Mouse (Mus musculus): ENCODE results near the gene Prim2. TPM values are rescaled to one million over a fixed set of nuclear protein-coding genes. Genes with fewer than 3 reads are reported as not detected.

The Prim2 gene
- polyA plus RNA-seq (2021), result 16.8 TPM

- ATAC-seq (peak; percentile 84), DNase-seq (ENCODE audit: low read depth, low spot score) (no peak)
- in situ Hi-C loops (cut with MboI; ENCODE audit: low pct_unique_long_range_greater_than_20kb), result loop anchor here (10.0 kb wide), 1 partner anchor 225 kb away; no protein-coding TSS in a partner anchor
- ChIA-PET CTCF (interaction anchor here (3.9 to 4.9 kb wide), 2 partner anchors 65 to 71 kb away, joined by 30 to 51 read pairs; no protein-coding TSS in a partner anchor), POLR2A (interaction anchor here (0.7 to 0.9 kb wide), 3 partner anchors 39 to 70 kb away, joined by 3 to 4 read pairs (median 4); no protein-coding TSS in a partner anchor)
- TF ChIP-seq CTCF (IDR thresholded peaks at IDR 0.05), result no peak
- no peaks in the 10 kb centered on the region for H3K27me3 ChIP-seq
These were observed at the start of gene Prim2 for GRCm38 (mm10) chr1:33669708-33670141. Gene Prim2, minus strand, starts transcription at chr1:33669795.

DNA sequence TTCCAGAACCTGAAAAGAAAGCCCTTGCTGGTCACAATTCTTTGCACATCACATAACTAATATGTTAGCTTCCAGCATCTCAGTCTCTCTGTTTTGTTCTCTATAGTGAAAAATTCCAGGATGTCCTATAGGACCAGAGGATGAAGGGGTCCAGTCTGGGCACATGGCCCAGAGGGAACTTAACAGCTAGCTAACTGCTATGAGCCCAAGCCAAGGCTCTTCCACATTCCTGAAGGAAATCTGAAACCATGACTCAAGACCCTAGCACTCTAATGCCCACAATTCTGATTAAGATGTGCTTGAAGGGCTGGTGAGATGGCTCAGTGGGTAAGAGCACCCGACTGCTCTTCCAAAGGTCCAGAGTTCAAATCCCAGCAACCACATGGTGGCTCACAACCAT lies 48.0 kb upstream of the Prim2 start:
- in situ Hi-C loops (cut with MboI; ENCODE audit: low pct_unique_long_range_greater_than_20kb), result no loop called here
- no peak for DNase-seq (ENCODE audit: low read depth, low spot score)
- ATAC-seq, result no peak
- no peak for TF ChIP-seq CTCF (IDR thresholded peaks at IDR 0.05)
- H3K27me3 ChIP-seq, result no peaks in the 10 kb centered on the region
- ChIA-PET CTCF (interaction anchor here (1.2 to 1.4 kb wide), 3 partner anchors 9 to 23 kb away, joined by 3 to 4 read pairs (median 3); no protein-coding TSS in a partner anchor), POLR2A (no interaction called here)

DNA sequence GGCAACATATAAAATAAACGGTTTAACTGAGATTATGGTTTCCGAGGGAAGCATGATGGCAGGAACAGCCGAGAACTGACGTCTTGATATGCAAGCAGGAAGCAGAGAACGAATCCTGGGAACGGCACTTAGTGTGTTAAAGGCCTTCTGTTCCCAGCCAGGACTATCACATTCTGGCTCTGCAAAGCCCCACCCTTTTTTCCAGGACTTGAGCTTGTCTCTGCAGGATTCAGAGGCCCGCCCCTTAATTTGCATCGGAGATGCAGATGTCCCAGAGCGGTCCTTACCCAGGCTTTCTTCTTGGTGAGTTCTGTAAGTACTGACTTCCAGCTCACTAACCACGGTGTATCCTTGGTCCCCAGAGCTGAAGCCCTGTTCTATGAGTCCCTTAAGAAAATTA lies 45.2 kb upstream of the Prim2 start:
- ATAC-seq (no peak), DNase-seq (ENCODE audit: low read depth, low spot score) (no peak)
- no peaks in the 10 kb centered on the region for H3K27me3 ChIP-seq
- no peak for TF ChIP-seq CTCF (IDR thresholded peaks at IDR 0.05)
- POLR2A ChIA-PET, result no interaction called here
- CTCF ChIA-PET, result no interaction called here
- in situ Hi-C loops (cut with MboI; ENCODE audit: low pct_unique_long_range_greater_than_20kb), result no loop called here

DNA sequence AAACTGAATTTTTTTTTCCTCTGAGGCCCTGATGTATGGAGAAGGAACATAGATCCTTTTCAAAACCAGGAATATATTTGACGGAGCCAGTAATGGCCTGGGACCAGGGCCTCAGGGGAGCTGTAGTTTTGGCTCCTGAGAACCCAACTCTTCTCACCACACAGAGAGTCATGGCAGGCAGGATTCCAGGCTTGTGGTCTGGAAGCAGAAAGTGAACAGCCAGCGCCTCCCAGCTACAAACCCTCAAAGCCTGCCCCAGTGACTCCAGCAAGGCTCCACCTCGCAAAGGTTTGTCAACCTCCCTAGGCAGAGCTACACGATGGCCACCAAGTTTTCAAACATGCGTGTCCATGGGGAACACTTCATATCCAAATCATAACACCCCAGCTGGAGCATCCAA lies 42.4 kb upstream of the Prim2 start:
- in situ Hi-C loops (cut with MboI; ENCODE audit: low pct_unique_long_range_greater_than_20kb), result no loop called here
- no peak for ATAC-seq
- no peak for TF ChIP-seq CTCF (IDR thresholded peaks at IDR 0.05)
- POLR2A ChIA-PET, result no interaction called here
- no peaks in the 10 kb centered on the region for H3K27me3 ChIP-seq
- no peak for DNase-seq (ENCODE audit: low read depth, low spot score)
- CTCF ChIA-PET, result interaction anchor here (0.7 kb wide), 1 partner anchor 14 kb away, joined by 3 read pairs; no protein-coding TSS in a partner anchor

GRCm38 (mm10) chr1:33709615-33710014 lies 40.0 kb upstream of the Prim2 start:
- ATAC-seq (no peak), DNase-seq (ENCODE audit: low read depth, low spot score) (no peak)
- no peaks in the 10 kb centered on the region for H3K27me3 ChIP-seq
- ChIA-PET POLR2A (no interaction called here), CTCF (interaction anchor here (1.4 kb wide), 1 partner anchor 30 kb away, joined by 3 read pairs; no protein-coding TSS in a partner anchor)
- in situ Hi-C loops (cut with MboI; ENCODE audit: low pct_unique_long_range_greater_than_20kb), result no loop called here
- no peak for TF ChIP-seq CTCF (IDR thresholded peaks at IDR 0.05)

DNA sequence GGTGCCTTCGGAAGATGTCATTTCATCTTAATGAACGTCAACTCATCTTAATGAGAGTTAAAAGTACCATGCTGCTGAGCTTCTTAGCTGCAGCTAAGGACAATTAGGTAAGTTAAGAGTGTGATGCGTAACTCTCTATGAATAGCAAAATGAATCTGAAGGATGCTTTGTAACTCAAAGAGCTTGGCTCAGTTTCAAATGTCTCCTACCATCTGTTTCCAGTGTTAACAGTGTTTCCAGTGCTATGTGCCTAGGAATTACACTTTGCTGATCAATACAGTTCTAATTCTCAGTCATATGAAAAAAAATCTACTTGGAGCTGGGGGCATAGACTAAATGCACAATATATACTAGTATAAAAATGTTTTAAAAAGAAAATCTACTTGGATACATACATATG lies 31.6 kb upstream of the Prim2 start:
- POLR2A ChIA-PET, result no interaction called here
- H3K27me3 ChIP-seq, result no peaks in the 10 kb centered on the region
- DNase-seq (ENCODE audit: low read depth, low spot score) (no peak), ATAC-seq (no peak)
- CTCF ChIA-PET, result interaction anchor here (0.9 to 1.2 kb wide), 3 partner anchors 10 to 41 kb away, joined by 3 read pairs; no protein-coding TSS in a partner anchor
- in situ Hi-C loops (cut with MboI; ENCODE audit: low pct_unique_long_range_greater_than_20kb), result no loop called here
- no peak for TF ChIP-seq CTCF (IDR thresholded peaks at IDR 0.05)

- H3K27me3 ChIP-seq, result no peaks in the 10 kb centered on the region
- no peak for TF ChIP-seq CTCF (IDR thresholded peaks at IDR 0.05)
- ATAC-seq (no peak), DNase-seq (ENCODE audit: low read depth, low spot score) (no peak)
- ChIA-PET CTCF (interaction anchor here (1.0 to 1.3 kb wide), 2 partner anchors 11 to 44 kb away, joined by 3 read pairs; no protein-coding TSS in a partner anchor), POLR2A (no interaction called here)
- in situ Hi-C loops (cut with MboI; ENCODE audit: low pct_unique_long_range_greater_than_20kb), result no loop called here
These were observed 26.4 kb upstream of the Prim2 start for GRCm38 (mm10) chr1:33696016-33696415.

DNA sequence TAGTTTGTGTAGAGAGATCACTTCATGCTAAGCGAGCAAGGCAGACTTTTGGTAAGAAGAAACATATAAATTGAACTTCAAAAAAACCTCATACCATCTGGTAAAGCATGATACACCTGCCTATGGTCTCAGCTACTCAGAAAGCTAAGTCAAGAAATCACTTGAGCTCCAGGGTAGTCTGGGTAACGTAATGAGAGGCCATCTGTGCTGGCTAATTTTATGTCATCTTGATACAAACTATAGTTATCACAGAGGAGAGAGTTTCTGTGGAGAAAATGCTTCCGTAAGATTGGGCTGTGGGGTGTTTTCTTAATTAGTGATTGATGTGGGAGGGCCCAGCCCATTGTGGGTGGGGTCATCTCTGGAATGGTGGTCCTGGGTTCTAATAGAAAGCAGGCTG lies 24.3 kb upstream of the Prim2 start:
- in situ Hi-C loops (cut with MboI; ENCODE audit: low pct_unique_long_range_greater_than_20kb), result no loop called here
- DNase-seq (ENCODE audit: low read depth, low spot score) (no peak), ATAC-seq (no peak)
- no peaks in the 10 kb centered on the region for H3K27me3 ChIP-seq
- TF ChIP-seq CTCF (IDR thresholded peaks at IDR 0.05), result no peak
- ChIA-PET POLR2A (no interaction called here), CTCF (interaction anchor here (0.9 kb wide), 1 partner anchor 23 kb away, joined by 3 read pairs; no protein-coding TSS in a partner anchor)

- POLR2A ChIA-PET, result no interaction called here
- ATAC-seq (no peak), DNase-seq (ENCODE audit: low read depth, low spot score) (no peak)
- no peak for TF ChIP-seq CTCF (IDR thresholded peaks at IDR 0.05)
- H3K27me3 ChIP-seq, result no peaks in the 10 kb centered on the region
- in situ Hi-C loops (cut with MboI; ENCODE audit: low pct_unique_long_range_greater_than_20kb), result no loop called here
- CTCF ChIA-PET, result interaction anchor here (1.0 to 2.5 kb wide), 3 partner anchors 17 to 49 kb away, joined by 3 to 8 read pairs (median 6); no protein-coding TSS in a partner anchor
These were observed 20.5 kb upstream of the Prim2 start for GRCm38 (mm10) chr1:33690087-33690448.

DNA sequence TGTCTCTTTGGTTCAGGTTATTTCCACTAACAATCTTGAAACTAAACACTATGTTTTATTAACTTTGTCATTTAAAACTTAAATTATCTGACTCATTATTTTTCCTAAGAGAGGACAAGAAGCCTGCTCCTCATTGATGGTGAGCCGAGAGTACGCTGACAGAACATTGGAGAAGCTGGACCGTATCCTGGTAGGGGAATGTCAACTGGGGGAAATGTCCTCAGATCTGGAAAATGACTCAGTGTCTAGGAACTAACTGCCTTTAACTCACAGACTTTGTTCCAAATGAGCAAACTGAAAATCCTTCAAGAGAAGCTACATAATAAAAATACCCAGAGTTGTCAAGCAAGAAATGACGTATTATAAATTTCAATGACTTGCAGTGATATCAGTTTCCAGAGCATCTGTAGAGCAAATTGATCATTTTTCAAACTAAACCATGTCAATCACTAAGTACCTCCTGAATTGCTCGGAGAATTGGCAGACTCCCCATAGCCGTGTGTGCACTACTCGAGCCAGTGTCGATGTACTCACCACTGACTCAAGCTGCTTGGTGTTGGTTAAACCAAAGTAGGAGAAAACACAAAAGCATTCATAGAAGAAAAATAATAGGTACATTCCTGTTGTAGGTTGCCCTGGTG lies 20.0 kb upstream of the Prim2 start:
- ChIA-PET POLR2A (no interaction called here), CTCF (interaction anchor here (1.0 to 2.5 kb wide), 3 partner anchors 17 to 50 kb away, joined by 3 to 8 read pairs (median 6); no protein-coding TSS in a partner anchor)
- ATAC-seq, result peak; percentile 93
- TF ChIP-seq CTCF (IDR thresholded peaks at IDR 0.05), result no peak
- in situ Hi-C loops (cut with MboI; ENCODE audit: low pct_unique_long_range_greater_than_20kb), result loop anchor here (5.0 to 10.0 kb wide), 2 partner anchors 43 to 185 kb away; no protein-coding TSS in a partner anchor
- H3K27me3 ChIP-seq, result no peaks in the 10 kb centered on the region
- peak; percentile 64 for DNase-seq (ENCODE audit: low read depth, low spot score)

DNA sequence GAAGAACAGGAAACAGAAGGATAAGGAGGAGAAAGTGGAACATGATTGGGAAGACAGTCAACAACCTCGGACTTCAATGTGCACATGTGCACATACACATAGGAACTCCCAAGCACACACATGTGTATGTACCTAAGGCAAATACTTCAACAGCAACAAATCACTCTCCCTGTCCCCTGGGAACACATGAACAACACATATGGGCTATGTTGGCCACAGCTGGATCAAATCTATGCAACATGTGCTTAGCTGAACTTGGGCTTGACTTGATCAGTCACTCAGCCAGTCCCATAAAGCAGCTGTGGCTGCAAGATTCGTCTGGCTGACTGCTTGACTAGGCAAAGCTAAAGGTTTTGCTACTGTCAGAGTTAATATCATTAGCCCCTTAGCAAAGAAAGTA lies 19.2 kb upstream of the Prim2 start:
- H3K27me3 ChIP-seq, result no peaks in the 10 kb centered on the region
- ATAC-seq (no peak), DNase-seq (ENCODE audit: low read depth, low spot score) (no peak)
- ChIA-PET CTCF (interaction anchor here (0.6 to 2.5 kb wide), 3 partner anchors 16 to 1164 kb away, joined by 3 to 8 read pairs (median 6); no protein-coding TSS in a partner anchor), POLR2A (no interaction called here)
- TF ChIP-seq CTCF (IDR thresholded peaks at IDR 0.05), result no peak
- in situ Hi-C loops (cut with MboI; ENCODE audit: low pct_unique_long_range_greater_than_20kb), result loop anchor here (5.0 to 10.0 kb wide), 2 partner anchors 43 to 186 kb away; no protein-coding TSS in a partner anchor
